Mouse (Mus musculus) megakaryocyte, embryonic 14.5 days (primary cell): Measurements from ENCODE around the gene Rapgef6.

ENCODE experiments used
- FLI1 ChIP-seq: IDR thresholded peaks from 2 replicates; pipeline ENCODE4 v1.6.1; 2012; ENCODE audit warnings: low read length, inconsistent platforms, mixed read lengths
- GATA1 ChIP-seq: IDR thresholded peaks from 3 replicates; pipeline ENCODE4 v1.6.1; 2012; ENCODE audit warnings: mixed read lengths, low read length, inconsistent platforms, borderline replicate concordance

GRCm38 (mm10) chr11:54690171-54690570 lies 167.5 kb downstream of the Rapgef6 start:
- TF ChIP-seq GATA1 = no peak
- TF ChIP-seq FLI1 = no peak
